Mouse (Mus musculus): ENCODE data around the gene Wnt5b.

DNA sequence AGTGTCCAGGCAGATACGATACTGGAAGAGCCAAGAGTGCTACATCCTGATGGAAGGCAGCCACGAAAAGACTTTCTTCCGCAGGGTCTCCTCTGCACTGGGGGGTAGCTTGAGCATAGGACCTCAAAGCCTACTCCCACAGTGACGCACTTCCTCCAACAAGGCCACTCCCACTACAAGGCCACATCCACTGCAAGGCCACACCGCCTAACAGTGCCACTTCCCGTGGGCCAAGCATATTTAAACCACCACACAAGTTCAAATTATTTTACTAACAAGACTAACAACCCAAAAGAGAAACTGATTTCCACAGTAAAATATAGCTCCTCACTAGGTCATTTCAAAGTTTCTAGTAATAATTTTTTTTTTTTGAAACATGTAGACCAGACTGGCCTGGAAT, 35.9 kb downstream of the Wnt5b start:
- TF ChIP-seq CTCF (IDR thresholded peaks at IDR 0.05; ENCODE audit: borderline replicate concordance, extremely low read depth, insufficient read depth, insufficient read length) (no peak), POLR2A (IDR thresholded peaks at IDR 0.05; ENCODE audit: borderline replicate concordance, extremely low read depth, insufficient read depth, insufficient read length, poor library complexity, severe bottlenecking) (no peak)

Measured in brain, embryonic 14.5 days (tissue).